Mouse (Mus musculus) fat pad, adult 2 months (tissue): ENCODE measurements around the gene Parp6.
A peak's percentile ranks its signal among the peaks of the same experiment; 100 is the strongest.

Source experiments
- DNase-seq: peaks from one replicate; pipeline ENCODE4 v3.0.0-alpha.2; 2011; ENCODE audit warnings: low read depth, low spot score; ENCODE audit errors: extremely low read depth

Gene Parp6

DNA sequence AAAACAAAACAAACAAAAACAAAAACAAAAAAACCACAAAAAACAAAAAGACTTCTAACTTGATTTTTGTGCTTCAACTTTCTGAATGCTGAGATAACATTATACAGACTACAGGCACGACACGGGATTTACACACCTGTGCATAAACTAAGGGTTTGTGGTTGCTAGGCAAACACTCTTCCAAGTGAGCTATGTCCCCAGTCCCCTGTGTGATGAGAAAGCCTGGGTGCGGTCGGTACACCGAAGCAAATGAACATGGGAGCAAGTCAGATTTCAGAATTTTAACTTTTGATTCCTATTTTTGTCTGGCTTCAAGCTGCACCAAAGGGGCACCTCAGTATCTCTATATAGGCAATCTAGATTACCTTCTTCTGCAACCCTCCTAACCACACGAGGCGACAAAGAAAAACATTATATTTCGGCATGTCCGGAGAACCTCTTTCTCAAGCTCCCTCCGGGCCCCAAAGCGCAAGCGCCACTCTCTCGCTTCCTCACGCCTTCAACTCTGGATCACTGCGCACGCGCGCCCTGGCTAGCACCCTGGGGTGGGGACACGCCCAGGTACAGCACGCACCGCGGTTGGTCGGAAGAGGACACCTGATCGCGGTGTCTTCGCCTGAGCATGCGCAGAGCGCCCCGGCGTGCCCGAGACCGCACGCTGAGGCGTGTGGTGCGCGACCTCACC is at the start of gene Parp6:
Parp6 (plus strand) TSS at position 663 of the 685 bp plus-strand sequence.
- DNase-seq, result peak; percentile 68

DNA sequence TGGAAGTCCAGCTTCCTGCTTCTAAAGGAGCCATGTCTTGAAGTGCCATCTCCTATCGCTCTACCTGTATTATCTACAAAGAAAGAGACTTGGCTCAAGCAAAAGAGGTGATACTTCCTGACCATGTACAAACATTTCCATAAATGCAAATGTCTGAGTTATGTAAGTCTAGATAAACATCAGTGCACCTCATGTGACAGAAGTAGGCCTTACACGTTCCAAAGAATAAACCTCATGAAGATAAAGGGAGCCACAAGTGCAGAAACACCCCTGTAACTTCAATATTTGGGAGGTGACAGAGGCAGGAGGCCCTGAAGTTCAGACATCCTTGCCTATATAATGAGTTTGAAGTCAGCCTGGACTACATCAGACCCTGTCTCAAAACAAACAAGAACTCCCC is 45.2 kb upstream of the Parp6 start:
- DNase-seq, result no peak

DNA sequence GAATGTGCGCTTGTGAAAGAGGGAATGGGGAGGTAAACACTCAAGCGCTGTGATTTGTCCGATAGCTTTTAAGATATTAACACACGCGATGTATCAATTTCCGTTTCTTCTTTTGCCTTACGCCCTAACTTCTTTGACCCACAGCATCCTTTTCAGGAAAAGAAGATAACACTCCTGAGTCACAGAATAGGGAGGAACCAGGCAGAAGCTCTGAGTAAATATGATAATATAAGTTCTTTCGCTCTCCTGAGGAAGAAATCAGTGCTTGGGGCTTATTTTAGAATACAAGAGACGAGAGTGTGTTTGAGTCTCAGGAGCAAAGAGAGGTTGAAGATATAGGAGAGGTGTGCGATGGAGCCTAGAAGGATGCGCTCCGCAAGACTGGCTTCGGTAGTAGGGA is 39.7 kb upstream of the Parp6 start:
- no peak for DNase-seq

DNA sequence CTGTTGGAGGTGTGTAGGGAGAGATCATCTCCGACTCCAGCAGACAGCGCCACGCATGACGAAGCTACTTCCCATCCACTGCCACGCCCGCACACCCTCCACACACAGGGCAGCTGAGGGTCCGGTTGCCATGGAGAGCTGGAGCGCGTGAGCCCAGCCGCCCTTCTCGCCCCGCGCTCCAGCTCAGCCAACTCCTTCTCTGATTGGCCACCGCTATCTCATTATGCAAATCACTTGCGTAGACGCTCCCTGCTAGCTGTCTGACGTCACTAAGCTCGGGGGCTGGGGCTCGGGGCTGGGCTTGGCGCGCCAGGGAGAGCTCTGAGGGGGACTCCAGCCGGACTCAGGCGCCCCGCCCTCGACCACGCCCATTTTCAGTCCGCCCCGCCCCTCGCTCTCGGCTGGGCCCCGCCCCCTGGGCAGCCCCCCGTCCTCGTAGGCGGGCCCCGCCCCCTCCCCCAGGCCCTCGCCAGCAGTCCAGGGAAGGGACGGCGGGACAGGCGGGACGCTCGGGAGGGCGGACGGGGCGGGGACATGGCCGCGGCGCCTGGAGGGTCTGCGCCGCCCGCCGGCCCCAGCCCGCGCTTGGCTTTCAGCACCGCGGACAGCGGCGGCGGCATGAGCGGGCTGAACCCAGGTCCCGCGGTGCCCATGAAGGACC is 39.1 kb upstream of the Parp6 start, which contains the start of gene Celf6:
Celf6 (plus strand) TSS at position 74 of the 661 bp plus-strand sequence.
- no peak for DNase-seq

DNA sequence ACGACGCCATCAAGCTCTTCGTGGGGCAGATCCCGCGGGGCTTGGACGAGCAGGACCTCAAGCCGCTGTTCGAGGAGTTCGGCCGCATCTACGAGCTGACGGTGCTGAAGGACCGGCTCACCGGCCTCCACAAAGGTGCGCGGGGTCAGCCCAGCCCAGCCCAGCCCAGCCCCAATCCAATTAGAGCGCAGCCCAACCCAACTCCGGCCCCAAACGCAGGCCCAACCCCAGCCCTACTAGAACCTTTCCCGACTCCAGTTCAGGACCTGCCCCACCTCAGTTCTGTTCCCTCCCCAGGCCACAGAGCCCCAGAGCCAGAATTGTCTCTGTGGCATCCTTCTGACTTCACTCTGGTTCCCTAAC is 38.6 kb upstream of the Parp6 start:
- no peak for DNase-seq

DNA sequence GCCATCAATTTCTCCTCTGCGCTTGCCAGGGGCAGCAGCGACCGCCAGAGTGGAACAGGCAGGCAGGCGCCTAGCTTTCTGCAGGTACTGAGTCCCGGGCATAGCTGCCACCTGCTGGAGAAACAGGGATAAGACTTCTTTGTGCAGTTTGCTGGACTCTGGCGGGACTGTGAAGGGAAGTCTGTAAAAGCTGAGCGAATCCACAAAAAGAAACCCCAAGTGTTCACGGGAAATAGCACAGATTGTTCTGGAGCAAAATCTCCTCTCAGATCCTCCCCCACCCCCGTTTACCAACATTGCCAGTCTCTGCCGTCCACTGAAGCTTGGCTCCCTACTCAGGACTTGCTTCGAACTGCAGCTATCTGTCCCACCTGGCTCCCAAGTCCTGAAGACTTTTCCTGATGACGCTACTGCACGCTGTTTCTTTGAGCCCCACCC is 32.2 kb upstream of the Parp6 start:
- no peak for DNase-seq

DNA sequence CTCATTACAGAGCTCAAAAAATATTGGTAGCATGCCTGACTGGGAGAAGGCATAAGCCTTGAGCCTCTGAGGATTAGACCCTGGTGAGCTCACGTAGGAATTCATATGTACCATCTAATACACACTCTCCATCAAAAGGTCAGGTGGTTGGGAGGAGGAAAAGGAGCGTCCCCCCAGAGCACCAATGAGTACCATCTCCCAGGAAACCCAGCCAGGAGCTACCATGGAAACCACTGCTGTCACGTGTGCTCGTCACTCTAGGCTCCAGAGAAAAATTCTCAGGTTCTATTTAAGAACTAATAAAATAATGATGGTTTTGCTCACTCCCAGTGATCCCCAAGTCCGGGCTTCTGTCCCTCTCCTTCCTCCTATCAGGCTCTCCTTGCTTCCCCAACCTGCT is 28.8 kb upstream of the Parp6 start:
- DNase-seq, result no peak

DNA sequence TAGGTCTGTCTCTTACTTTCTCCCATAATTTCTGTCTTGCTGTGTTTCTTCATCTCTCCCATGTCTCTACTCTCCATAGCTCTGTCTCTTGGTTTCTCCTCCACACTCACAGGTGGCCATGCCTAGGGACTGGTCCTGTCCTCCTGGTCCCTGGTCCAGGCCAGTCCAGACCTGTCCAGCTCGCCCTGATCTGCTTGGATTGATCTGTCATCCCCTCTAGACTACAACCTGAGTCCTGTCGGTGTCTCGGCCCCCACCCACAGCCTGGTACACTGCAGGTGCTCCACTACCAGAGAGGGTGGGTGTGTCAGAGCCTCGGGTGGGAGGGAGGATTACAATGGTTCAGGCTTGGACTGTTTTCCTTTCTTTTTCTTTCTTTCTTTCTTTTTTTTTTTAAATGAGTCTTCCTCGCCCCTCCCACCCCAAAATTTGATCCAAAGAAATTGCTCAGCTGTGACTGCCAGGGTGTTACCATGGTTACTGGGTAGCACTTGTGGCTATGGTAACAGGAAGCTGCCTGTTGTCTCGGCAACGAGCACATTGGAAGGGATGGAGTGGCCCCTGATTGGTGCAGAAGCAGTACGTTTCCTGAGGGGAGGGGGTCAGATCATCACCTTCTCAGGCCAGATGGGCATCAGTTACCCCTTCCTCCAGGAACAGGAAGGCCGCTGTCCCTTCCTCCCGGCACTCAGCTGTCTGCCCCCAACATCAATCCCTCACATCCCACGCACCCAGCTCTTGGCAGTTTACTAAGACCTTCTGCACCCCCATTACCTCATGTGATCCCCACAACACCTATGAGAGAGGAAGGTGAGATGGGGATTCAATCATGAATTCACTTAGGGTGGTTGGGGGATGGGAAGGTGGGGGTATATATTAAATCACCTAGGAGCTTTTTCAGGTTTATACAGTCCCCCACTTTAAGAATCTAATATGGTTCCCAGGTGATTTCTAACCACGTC is 28.1 kb upstream of the Parp6 start:
- DNase-seq, result no peak

DNA sequence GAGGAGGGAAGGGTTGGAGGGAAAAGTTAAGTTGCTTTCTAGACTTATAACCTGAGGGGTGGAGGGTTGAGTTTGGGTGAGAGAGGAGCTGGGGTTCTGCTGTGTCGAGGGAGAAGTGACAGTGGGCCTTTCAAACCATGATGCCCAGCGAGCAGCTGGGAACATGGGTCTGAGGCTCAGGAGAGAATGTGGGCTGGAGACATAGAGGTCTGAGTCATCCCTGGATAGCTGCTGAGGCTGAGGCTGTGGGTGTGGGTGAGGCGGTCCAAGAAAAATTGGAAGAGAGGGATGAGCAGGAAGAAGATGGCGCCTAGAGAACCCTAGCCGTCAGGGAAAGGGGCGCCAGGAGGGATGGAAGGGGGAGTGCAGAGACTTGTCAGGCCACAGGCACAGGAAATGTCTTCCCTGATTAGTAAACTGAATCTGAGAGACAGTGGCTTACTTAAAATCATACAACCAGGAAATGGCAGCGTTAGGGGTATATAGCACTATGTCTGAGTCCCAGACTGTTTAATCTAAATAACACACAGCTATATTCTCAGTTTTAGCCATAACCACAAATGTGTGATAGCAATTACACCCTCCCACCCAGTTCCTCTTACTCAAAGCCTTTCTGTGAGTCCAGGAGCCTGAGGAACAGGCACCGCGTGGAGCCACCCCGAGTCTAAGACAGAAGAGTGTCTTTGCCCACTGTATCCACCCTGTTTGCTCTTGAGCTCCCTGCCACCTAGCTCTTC is 27.2 kb upstream of the Parp6 start:
- DNase-seq, result no peak

DNA sequence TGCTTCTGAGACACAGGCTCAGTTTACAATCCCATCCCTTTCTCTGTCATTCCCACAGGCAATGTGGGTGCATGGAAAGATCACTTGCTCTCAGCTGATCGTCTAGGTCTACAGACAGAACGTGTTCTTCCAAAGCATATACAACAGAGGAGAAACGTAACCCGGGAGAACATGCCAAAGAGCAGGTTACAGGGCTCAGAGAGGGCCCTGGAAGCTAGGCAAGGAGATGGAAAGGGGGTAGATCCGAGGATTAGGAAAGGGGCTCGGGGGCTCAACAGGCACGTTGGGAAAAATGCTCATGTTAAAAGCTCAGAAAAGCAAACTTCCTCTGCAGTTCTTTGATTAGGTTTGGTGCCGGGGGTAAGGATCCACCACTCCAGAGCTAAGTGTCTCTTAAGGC is 15.4 kb upstream of the Parp6 start:
- no peak for DNase-seq

DNA sequence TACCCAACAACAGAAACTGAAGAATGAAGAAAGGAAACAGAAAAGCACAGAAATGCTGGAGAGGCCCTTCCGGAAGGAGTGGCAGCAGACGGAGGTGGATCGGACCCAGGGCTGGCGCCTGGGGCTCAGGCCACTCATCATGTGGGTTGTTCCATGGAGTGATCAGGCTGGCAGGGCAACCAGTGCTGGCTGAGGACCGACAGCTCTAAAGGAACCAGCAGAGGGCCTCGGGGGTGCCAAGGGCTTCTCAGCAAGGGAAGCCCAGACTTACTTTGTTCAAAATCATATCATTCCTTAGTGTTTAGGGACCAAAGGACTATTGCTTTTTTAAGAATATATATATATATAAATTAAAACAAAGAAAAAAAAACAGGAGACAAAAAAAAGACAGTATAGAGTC is 11.1 kb upstream of the Parp6 start:
- no peak for DNase-seq

DNA sequence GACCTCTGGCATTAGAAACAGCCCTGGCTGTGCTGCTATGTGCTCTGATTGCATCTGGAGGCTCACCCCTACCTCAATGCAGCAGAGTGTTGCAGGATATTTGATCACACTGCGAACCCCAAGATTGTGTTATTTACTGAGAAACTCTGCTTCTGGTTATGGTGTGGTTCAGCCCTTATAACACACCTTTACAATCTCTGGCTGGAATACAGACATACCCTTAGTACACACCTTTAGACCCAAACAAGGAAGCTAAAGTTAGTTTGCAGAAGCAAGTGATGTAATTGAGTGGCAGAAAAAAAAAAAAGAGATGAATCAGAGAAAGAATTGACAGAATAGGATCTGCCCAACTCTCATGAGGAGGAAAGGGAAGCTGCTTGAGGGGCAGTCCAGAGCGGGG is 6.1 kb upstream of the Parp6 start:
- DNase-seq, result no peak

DNA sequence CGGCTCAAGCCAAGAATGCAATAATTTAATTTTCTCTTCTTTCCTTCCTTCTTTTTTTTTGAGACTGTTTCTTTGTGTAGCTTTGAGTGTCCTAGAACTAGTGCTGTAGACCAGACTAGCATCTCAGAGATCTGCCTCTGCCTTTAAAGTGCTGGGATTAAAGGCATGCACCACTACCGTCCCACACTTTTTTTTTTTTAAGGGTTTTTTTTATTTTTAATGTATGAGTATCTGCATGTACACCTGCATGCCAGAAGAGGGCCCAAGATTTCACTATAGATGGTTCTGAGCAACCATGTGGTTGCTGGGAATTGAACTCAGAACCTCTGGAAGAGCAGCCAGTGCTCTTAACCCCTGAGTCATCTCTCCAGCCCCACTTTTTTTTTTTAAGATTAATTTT is 1.3 kb upstream of the Parp6 start:
- no peak for DNase-seq

DNA sequence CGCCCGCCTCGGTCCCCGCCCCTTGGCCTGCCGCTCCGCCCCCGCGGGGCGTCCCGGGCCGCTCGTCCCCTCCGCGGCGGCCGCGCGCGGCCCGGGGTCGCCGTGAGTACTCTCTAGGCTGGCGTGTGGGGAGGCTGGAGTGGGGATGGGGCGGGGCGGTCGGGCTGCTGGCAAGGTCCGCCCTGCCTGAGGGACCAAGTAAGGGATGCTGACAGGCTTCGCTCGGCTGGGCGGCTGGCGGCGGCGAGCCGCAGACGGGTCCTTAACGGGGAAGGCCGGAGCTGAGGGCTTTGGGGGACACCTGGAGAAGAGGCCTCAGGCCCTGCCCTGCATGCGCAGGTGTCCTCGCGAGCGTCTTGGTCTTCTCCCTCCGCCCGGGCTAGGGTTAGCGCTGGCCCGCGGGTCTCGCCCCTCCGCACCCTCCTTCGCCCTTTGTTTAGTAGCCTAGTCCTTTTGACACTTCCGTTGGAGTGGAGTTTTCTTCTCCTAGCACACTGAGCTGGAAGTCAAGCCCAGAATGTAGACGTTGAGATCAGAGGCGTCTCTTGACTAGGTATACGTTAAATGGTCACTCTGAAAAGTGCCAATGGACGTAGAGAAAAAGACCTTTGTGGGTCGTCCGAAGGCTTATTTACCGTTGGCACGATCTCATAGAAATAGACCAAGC is 356 bp downstream of the Parp6 start:
- no peak for DNase-seq

DNA sequence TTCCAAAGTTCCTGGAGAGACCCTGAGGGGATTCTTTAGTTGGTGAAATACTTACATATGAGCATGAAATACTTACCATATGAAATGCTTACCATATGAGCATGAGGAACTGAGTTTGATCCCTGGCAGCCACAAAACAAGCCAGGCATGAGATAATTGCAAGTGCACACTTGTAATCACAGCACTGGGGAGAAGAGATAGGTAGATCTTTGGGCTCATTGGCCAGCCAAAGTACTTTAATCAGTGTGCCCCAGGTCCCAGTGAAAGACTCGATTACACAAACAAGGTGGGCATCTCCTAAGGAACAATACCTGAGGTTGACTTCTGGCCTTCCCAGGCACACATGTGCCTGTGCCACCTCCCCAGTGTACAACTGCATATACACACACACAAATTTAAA is 21.3 kb downstream of the Parp6 start:
- DNase-seq, result no peak

DNA sequence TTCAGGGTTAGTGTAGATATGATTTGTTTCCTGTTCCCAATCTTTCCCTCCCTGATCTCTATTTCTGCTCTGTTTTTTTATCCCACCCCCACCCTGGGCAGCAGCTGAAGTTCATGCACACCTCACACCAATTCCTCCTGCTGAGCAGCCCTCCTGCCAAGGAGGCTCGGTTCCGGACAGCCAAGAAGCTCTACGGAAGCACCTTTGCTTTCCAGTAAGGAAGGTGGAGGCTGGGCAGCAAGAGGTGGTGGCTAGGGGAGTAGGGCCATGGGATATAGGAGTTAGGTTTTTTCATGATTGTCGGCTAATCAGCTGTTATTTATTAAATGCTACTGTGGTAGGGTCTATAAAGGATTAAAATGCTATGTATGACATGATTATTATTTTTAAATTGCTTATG is 22.9 kb downstream of the Parp6 start:
- DNase-seq, result no peak

DNA sequence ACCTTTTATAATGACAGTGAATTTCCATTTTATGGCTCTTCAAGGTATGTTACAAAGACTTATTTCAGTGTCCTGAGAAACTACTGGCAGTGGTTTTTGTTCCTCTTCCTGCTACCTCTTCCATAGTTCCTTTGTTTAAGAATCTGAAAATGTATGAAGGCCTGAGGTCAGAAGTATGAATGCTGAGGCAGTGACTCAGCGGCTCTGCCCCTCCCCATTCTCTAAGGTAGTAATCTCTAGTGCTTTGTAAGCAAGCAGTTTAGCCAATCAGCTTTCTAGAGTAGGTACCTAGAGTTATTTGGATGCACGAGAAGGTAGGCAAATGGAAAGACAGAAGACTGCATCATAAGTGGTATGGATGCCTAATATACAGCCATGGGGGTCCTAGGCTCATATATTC is 24.2 kb downstream of the Parp6 start:
- DNase-seq, result no peak

DNA sequence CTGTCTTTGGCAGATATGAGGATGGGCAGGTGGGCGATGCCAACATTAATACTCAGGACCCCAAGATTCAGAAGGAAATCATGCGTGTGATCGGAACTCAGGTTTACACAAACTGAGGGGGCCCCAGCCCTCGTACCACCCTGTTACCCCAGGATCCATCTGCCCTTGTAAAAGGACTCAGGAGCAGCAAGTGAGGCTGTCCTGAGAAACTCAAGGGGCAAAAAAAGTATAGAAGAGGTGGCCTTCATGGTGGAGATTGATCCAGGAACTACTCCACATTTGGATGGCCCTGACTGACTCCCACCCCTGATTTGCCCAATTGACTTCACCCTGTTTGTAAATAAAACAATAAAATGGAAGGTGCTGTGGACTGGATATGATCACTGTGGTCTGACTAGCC is 32.8 kb downstream of the Parp6 start:
- DNase-seq, result no peak

DNA sequence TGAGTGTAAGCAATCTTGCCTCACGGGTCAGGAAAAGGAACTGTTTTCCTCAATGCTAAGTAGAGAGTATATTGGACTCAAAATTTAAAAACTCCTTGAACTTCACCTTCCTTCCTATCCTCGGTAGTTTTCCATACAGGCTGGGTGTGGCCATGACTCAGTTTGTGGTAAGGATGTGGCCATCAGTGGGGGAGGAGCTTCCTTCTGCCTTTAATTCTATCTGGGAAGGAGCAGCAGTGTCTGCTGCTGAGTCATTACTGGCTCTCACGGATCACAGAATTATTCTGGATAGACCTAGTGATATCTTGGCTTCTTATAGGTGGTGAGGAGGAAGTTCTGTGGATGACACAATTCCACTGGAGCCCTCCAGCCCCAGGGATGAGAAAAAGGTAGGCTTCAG is 36.3 kb downstream of the Parp6 start:
- no peak for DNase-seq

DNA sequence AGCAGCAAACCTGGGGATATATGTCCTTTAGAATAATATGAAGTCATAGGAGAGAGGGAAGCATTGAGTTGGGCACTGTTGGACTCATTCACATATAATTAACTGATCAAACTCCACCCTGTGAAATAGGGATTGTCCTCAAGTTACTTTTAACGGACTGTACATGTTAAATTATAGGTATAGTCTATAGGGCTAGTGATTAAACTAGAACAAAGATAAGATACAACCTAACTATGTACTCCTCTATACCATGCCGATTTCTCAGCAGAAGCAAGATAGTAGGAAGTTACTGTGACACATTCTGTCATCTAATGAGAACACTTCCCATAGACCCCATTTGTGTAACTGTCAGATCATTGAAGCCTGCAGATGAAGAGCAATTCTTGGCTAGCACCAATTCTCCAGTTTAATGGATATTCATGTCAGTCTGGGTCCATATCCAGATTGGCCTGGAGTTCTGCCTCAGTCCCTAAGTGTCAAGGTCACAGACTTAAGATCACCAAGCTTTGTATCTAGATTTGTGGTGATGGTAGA is 37.4 kb downstream of the Parp6 start:
- DNase-seq, result no peak
